Mouse (Mus musculus) ovary, postnatal 10 days (tissue): ENCODE measurements at regions not wholly inside any gene's neighbourhood (a gene's known extent, or its start where the extent isn't known, plus 50 kb on each side); places are given as distances from the start of the nearest gene placed in this dataset.

Experiments
- DNase-seq: peaks from one replicate; pipeline ENCODE4 v3.0.0; 2022; ENCODE audit warnings: low spot score

- DNase-seq: no peak
Measured at GRCm38 (mm10) chr16:29837025-29837629, 227.1 kb upstream of the Hes1 start.

GRCm38 (mm10) chr16:29837874-29838273 is 226.3 kb upstream of the Hes1 start:
- DNase-seq: no peak

- no peak for DNase-seq
Measured at GRCm38 (mm10) chr16:29838981-29839661, 225.1 kb upstream of the Hes1 start.

DNA sequence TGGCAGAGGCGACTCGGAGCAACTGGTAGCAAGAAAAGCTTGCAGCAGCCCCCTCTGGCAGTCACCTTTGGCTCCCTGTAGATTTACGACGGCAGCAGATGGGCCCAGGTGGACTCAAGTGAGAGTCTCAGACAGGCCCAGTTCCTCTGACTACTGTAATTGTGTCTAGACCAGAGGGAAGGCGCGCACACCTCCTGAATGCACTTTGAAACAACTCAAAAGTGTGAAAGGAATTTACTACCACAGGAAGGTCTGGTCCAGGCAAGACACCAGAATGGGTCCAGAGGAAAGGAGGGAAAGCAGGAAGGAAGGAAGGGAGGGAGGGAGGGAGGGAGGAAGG is 224.6 kb upstream of the Hes1 start:
- DNase-seq: no peak

- no peak for DNase-seq
Measured at GRCm38 (mm10) chr16:29840412-29840811, 223.8 kb upstream of the Hes1 start.

GRCm38 (mm10) chr16:29841132-29841531 is 223.1 kb upstream of the Hes1 start:
- no peak for DNase-seq

GRCm38 (mm10) chr16:29842071-29842470 is 222.1 kb upstream of the Hes1 start:
- no peak for DNase-seq

GRCm38 (mm10) chr16:29843490-29843889 is 220.7 kb upstream of the Hes1 start:
- DNase-seq: no peak

DNA sequence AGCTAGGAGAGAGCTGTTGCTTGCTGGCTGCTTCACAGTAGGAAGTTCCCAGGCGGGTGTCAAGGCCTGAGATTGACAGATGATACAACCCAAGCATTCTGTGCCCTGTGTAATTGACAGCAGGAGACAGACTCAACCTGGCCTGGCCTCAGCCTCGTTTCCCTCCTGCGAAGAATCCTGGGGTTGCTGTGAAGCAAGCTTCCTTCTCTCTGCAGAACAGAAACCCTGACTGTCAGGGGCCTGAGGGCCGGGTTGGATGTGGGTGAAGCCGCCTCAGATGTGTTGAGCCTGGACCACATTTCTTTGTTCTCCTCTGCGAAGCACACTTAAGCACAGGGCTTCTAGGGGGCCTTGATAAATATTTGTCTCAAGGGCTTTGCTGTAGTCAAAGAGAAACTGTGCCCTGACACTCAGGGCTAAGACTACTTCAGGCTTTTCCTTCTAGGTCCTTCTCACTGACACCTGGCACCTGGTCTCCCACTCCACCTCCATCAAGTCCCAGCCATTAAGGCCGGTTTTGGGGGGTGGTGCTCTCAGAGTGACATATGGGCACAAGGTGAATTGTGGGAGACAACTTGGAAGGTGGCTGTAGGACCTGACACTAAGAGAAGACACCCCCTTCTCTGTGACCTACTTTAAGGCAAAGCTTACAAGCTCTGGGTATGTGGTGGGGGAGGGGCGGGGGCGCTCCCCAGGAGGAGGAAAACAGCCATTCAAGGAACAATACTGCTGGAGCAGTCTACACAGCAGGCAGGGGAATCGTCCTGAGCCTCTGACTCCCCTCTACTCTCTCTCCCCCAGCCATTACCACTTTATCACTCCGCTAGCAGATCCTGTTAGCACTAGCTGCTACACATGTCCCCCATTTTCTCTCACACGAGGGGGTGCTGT is 219.2 kb upstream of the Hes1 start:
- DNase-seq: no peak

DNA sequence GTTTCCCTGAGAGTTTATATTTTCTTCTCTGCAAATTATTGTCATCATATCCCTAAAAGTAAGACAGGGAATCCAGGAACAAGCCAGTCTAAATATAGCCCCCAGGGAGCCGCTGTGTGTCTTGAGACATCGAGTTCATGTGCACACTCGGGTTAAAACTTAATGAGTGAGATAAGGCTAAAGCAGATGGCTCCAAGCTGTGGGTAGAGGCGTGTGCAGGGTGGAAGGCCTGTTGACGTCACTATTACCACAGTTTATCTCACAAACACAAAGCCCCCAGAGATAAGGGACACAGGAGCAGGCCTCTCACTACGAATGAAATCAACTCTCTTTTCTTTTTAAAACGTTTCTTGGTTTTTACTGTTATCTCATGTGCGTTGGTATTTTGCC is 218.6 kb upstream of the Hes1 start:
- DNase-seq: no peak

- no peak for DNase-seq
Measured at GRCm38 (mm10) chr16:29847059-29847458, 217.1 kb upstream of the Hes1 start.

DNA sequence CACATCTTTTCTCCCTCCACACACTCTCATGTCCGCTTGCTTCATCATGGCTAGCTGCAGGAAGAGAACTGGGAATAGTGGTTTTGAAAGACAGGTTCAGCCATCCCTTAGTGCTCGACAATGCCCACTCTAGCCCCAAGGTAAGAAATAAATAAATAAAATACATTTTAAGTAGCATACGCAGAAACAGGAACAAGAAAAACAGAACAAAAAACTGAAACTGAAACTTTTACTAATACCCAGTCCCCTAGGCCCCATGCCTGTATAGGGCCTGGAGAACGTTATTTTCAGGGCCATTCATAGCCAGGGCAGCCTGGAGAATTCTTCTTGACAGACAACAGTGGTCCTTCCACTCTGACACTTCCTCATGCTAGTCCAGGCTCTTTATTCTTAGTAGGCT is 216.4 kb upstream of the Hes1 start:
- no peak for DNase-seq

GRCm38 (mm10) chr16:29848527-29848926 is 215.7 kb upstream of the Hes1 start:
- DNase-seq: no peak

DNA sequence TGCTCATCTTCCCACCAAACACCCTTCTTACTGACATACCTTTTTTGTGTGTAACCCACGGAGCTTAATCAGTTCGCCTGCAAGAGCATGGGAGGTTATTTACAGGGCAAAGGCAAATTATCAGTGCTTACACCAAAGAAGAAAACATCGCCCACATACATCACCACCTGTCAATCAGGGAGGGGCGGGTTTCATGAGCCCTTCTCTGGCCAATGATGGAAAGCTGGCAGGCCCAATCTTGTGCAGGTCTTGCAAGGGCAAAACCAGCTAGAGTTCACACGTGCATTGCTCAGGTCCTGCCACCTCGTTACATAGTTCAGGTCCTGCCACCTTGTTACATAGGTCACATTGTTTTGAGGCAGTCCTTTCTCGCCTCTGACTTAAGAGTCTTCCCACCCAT is 214.7 kb upstream of the Hes1 start:
- no peak for DNase-seq

- no peak for DNase-seq
Measured at GRCm38 (mm10) chr16:29850616-29851015, 213.6 kb upstream of the Hes1 start.

- DNase-seq: no peak
Measured at GRCm38 (mm10) chr16:29851827-29852226, 212.4 kb upstream of the Hes1 start.

- no peak for DNase-seq
Measured at GRCm38 (mm10) chr16:29854805-29855565, 209.2 kb upstream of the Hes1 start.

DNA sequence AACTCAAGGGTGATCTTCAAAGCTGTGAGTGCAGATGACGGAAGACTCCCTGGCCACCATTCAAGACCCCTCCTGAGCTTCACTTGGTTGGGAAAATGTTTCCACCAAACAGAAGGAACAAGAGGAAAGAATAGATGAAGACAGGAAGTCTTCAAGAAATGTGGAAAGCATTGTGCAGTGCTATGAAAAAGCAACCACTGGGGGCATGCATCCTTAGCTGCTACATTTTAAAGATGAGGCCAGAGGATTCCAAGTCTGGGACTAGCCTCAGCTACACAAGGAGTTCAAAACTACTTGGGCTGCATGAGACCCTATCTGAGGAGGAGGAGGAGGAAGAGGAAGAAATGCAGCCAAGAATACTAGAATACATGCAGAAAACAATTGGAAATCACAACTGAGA is 207.6 kb upstream of the Hes1 start:
- DNase-seq: no peak

DNA sequence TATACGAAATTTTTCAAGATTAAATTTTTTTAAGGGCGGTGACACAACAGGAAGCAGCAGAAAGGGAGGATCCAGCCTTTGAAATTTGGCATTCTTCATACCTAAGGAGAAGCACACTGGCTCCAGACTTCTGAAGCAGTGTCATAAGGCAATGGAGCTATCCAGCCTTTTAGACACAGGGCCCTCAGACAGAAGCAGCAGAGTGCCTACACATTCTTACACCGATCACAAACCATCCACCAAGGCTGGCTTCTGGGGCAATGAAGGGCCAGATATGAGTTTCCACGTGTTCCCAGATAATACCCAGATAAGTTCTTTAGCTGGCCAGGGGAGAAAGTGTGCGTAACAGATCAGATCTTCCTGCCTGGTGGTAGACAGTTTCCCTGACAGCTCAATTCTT is 205.5 kb upstream of the Hes1 start:
- DNase-seq: no peak

DNA sequence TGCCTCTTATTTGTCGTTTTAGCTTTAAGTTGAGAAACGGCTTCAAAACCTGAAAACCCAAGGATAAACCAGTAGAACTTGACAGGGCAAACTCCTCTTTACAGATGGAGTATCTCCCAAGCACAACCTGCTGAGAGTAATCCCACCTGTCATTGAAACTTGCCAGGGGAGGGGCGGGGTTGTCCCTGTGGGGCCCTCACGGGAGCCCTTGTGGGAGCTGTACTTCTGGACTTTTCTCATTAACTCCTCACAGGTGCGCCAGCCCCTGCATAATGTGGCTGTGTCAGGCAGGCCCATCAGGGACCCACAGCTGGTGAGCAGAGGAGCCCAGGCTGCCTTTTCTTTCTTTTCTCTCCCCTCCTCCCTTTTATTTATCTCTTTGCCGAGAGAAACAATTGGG is 203.9 kb upstream of the Hes1 start:
- no peak for DNase-seq

- DNase-seq: no peak
Measured at GRCm38 (mm10) chr16:29861056-29861455, 203.1 kb upstream of the Hes1 start.

DNA sequence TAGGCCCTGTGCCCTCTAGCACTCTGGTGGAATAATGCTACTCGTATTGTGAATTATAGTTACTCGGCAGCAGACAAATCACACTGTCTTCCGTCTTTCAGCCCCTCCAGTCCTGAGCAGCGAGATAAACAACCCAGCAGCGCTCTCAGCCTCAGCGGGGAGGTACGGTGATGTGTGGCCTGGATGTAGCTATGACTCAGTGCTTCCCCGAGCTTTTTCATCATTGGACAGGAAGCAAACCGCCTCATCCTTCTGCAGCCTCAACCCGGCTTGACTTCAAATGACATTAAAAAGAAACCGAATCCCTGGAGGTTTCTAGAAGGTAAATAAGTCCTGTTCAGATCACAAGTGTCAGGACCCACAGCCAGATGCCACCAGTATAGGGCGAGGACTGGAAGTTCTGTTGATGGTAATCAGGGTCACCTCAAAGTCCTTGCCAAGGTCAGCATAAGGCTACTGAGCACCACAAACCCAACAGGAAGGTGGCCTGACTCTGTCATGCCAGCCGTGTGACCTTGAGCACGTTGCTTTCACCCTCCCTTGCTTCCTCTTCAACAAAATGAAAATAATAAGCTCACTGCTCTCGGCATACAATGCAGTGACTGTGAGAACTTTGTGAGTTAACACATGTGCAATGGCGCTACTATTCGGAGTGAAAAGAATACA is 199.0 kb upstream of the Hes1 start:
- DNase-seq: no peak
